Mouse (Mus musculus): ENCODE results near the gene Iqschfp. TPM values are rescaled to one million over a fixed set of nuclear protein-coding genes. Genes with fewer than 3 reads are reported as not detected.
A peak's percentile ranks its signal among the peaks of the same experiment; 100 is the strongest.

The Iqschfp gene
- total and polyA plus RNA-seq, 2 experiments from 2014 or later, result 2.7 to 5.6 TPM

DNA sequence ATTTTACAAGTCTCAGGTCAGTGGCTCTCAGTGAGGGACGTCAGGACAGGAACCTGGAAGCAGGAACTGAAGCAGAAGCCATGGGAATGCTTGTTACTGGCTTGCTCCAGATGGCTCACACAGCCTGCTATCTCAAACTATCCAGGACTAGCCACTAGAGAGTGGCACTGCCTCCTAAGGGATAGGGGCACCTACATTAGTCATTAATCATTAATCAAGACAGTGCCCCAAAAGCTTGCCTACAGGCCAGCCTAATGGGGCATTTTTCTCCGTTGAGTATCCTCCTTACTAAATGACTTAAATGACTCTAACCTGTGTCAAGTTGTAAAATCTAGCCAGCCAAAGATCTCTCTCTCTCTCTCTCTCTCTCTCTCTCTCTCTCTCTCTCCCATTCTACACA lies 486.8 kb downstream of the Iqschfp start:
- ATAC-seq (no peak), DNase-seq (ENCODE audit: low spot score) (no peak)
- no peak overlapping the region for H3K9ac ChIP-seq (replicated peaks; ENCODE audit: low read length)
- H3K4me2 ChIP-seq (ENCODE audit: low read depth, low read length), result no peak overlapping the region
- H3K27me3 ChIP-seq (ENCODE audit: insufficient read depth, low read length), result no peaks in the 10 kb centered on the region
- 78% methylated on average over 2 of the region's 2 CpGs for WGBS
- no peak overlapping the region for H3K4me3 ChIP-seq (ENCODE audit: low read length)
- H3K4me1 ChIP-seq (ENCODE audit: insufficient read depth, low read length), result 0 out of 2 replicates have a peak, but pooled peaks cover 4% of the 10 kb centered on the region
- H3K27ac ChIP-seq, result no peak overlapping the region
- TF ChIP-seq CTCF (IDR thresholded peaks at IDR 0.05; ENCODE audit: low read depth), result no peak
- H3K36me3 ChIP-seq (ENCODE audit: insufficient read depth, low read length), result no peaks in the 10 kb centered on the region
- H3K9me3 ChIP-seq (ENCODE audit: low read length), result no peaks in the 10 kb centered on the region

DNA sequence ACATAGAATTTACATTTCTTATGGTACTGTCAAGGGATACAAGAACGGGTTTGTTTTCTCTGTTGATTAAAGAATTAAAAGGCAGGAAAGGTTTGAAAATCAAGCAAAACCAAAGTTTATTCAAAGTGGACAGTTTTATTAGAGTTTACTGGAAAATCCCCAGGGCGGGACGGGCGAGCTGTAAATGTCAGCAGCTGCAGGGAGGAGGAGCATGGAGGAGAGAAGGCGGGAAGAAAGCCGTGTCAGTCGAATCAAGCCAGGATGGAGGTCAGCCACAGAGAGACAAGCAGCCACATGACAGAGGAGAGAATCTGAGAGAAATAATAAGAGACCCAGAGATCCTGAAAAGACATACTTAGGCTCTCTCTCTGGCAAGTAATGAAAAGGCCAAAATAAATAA lies 487.2 kb downstream of the Iqschfp start:
- H3K4me1 ChIP-seq (ENCODE audit: insufficient read depth, low read length), result 0 out of 2 replicates have a peak, but pooled peaks cover 4% of the 10 kb centered on the region
- H3K27ac ChIP-seq, result no peak overlapping the region
- ATAC-seq, result no peak
- H3K4me3 ChIP-seq (ENCODE audit: low read length), result no peak overlapping the region
- H3K9ac ChIP-seq (replicated peaks; ENCODE audit: low read length), result no peak overlapping the region
- no peak for DNase-seq (ENCODE audit: low spot score)
- no peak for TF ChIP-seq CTCF (IDR thresholded peaks at IDR 0.05; ENCODE audit: low read depth)
- H3K4me2 ChIP-seq (ENCODE audit: low read depth, low read length), result no peak overlapping the region
- no peaks in the 10 kb centered on the region for H3K9me3 ChIP-seq (ENCODE audit: low read length)
- WGBS, result 51% methylated on average over 7 of the region's 7 CpGs
- no peaks in the 10 kb centered on the region for H3K36me3 ChIP-seq (ENCODE audit: insufficient read depth, low read length)
- no peaks in the 10 kb centered on the region for H3K27me3 ChIP-seq (ENCODE audit: insufficient read depth, low read length)

DNA sequence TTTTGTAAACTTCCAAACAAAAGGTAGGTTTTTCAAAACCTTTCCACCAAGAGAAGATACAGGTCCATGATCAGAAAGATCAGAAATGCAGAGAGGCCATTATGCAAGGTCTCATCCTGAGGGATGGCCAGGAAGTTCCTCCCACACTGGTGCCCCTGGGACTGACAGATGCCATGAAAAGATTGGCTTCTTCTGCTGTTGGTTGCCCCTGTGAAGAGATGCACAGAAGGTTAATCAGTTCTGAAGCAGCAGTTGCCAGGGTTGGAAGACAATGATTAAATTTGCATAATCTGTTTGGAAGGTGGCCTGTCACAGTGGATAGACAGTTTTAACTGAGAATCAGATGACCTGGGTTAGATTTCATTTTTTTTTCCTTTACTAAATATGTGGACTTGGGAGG lies 491.6 kb downstream of the Iqschfp start:
- Histone ChIP-seq H3K4me2 (ENCODE audit: low read depth, low read length) (no peak overlapping the region), H3K4me1 (ENCODE audit: insufficient read depth, low read length) (no peaks in the 10 kb centered on the region), H3K27me3 (ENCODE audit: insufficient read depth, low read length) (no peaks in the 10 kb centered on the region), H3K9me3 (ENCODE audit: low read length) (no peaks in the 10 kb centered on the region), H3K36me3 (ENCODE audit: insufficient read depth, low read length) (no peaks in the 10 kb centered on the region), H3K27ac (no peak overlapping the region), H3K9ac (replicated peaks; ENCODE audit: low read length) (no peak overlapping the region), H3K4me3 (ENCODE audit: low read length) (no peak overlapping the region)
- TF ChIP-seq CTCF (IDR thresholded peaks at IDR 0.05; ENCODE audit: low read depth), result no peak
- peak; percentile 83 for ATAC-seq
- peak; percentile 78 for DNase-seq (ENCODE audit: low spot score)

DNA sequence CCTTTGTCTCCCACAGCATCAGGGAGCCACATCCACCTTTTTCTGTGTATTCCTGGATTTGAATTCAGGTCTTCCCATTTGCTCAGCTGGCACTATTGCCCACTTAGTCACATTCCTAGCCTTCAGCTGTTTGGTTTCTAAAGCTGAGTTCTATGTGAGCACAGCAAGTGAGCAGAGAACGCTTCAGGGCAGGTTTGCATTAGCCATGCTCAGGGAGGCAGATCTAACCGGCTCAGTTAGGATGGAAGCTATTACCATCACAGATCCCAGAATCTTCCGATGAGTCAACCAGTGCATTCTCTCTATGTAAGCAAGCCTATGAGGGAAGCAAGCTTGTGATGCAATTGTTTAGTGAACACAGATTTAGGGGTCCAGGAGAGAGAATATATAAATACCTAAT lies 493.5 kb downstream of the Iqschfp start:
- Histone ChIP-seq H3K4me3 (ENCODE audit: low read length) (no peak overlapping the region), H3K4me2 (ENCODE audit: low read depth, low read length) (no peak overlapping the region), H3K36me3 (ENCODE audit: insufficient read depth, low read length) (no peaks in the 10 kb centered on the region), H3K9me3 (ENCODE audit: low read length) (no peaks in the 10 kb centered on the region), H3K27me3 (ENCODE audit: insufficient read depth, low read length) (no peaks in the 10 kb centered on the region), H3K4me1 (ENCODE audit: insufficient read depth, low read length) (no peaks in the 10 kb centered on the region), H3K9ac (replicated peaks; ENCODE audit: low read length) (no peak overlapping the region), H3K27ac (no peak overlapping the region)
- ATAC-seq, result no peak
- no peak for TF ChIP-seq CTCF (IDR thresholded peaks at IDR 0.05; ENCODE audit: low read depth)
- no peak for DNase-seq (ENCODE audit: low spot score)
- 64% methylated on average over 3 of the region's 3 CpGs for WGBS

GRCm38 (mm10) chr3:68388023-68388422 lies 496.0 kb downstream of the Iqschfp start:
- no peak for ATAC-seq
- no peak overlapping the region for H3K4me3 ChIP-seq (ENCODE audit: low read length)
- H3K27ac ChIP-seq, result no peak overlapping the region
- no peak overlapping the region for H3K4me2 ChIP-seq (ENCODE audit: low read depth, low read length)
- H3K36me3 ChIP-seq (ENCODE audit: insufficient read depth, low read length), result no peaks in the 10 kb centered on the region
- WGBS, result 90% methylated on average over 3 of the region's 3 CpGs
- DNase-seq (ENCODE audit: low spot score), result no peak
- no peak for TF ChIP-seq CTCF (IDR thresholded peaks at IDR 0.05; ENCODE audit: low read depth)
- H3K27me3 ChIP-seq (ENCODE audit: insufficient read depth, low read length), result no peaks in the 10 kb centered on the region
- H3K4me1 ChIP-seq (ENCODE audit: insufficient read depth, low read length), result no peaks in the 10 kb centered on the region
- H3K9me3 ChIP-seq (ENCODE audit: low read length), result no peaks in the 10 kb centered on the region
- H3K9ac ChIP-seq (replicated peaks; ENCODE audit: low read length), result no peak overlapping the region

DNA sequence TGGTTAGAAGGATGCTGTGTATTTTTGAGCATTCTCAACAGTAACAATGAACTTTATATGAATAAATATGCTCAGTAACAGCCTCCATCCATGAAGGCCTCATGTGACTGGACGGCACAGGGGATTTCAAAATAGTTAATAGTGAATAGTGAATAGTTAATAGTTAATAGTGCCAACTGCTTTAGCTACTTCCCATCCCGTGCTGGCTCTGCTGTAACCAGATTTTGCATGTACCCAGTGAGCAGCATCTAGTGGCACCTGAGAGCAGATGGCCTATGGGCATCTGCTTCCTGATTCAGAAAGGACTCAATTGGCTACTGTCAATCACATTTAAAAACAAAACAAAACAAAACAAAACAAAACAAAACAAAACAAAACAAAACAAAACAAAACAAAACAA lies 501.5 kb downstream of the Iqschfp start:
- Histone ChIP-seq H3K4me1 (ENCODE audit: insufficient read depth, low read length) (no peaks in the 10 kb centered on the region), H3K36me3 (ENCODE audit: insufficient read depth, low read length) (no peaks in the 10 kb centered on the region), H3K4me3 (ENCODE audit: low read length) (no peak overlapping the region), H3K4me2 (ENCODE audit: low read depth, low read length) (no peak overlapping the region), H3K9me3 (ENCODE audit: low read length) (no peaks in the 10 kb centered on the region), H3K27me3 (ENCODE audit: insufficient read depth, low read length) (no peaks in the 10 kb centered on the region), H3K27ac (no peak overlapping the region), H3K9ac (replicated peaks; ENCODE audit: low read length) (no peak overlapping the region)
- DNase-seq (ENCODE audit: low spot score) (no peak), ATAC-seq (no peak)
- 58% methylated on average over 2 of the region's 2 CpGs for WGBS
- no peak for TF ChIP-seq CTCF (IDR thresholded peaks at IDR 0.05; ENCODE audit: low read depth)

DNA sequence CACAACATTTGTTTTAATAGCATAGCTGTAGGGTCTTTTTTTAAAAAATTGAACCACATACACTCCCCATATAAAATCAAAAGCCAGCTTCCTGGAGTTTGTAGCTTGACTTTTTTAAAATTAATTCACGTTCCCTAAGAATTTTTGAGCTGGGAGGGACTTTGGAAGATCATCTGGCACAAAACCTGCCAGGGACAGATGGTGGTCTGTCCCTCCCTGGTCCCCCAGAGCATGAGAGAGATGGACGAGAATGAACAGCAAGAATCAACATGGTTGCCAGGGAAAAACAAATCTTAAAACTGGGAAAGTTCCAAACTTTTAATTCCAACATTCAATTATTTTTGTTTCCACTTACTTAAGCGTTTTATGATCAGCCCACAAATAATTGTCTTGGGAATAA lies 506.7 kb downstream of the Iqschfp start:
- DNase-seq (ENCODE audit: low spot score) (peak; percentile 35), ATAC-seq (no peak)
- no peak overlapping the region for H3K4me2 ChIP-seq (ENCODE audit: low read depth, low read length)
- H3K9ac ChIP-seq (replicated peaks; ENCODE audit: low read length), result no peak overlapping the region
- no peak overlapping the region for H3K4me3 ChIP-seq (ENCODE audit: low read length)
- H3K27ac ChIP-seq, result no peak overlapping the region
- no peaks in the 10 kb centered on the region for H3K9me3 ChIP-seq (ENCODE audit: low read length)
- WGBS, result 44% methylated on average over 3 of the region's 3 CpGs
- peaks cover 2% of the 10 kb centered on the region for H3K4me1 ChIP-seq (ENCODE audit: insufficient read depth, low read length)
- no peaks in the 10 kb centered on the region for H3K36me3 ChIP-seq (ENCODE audit: insufficient read depth, low read length)
- H3K27me3 ChIP-seq (ENCODE audit: insufficient read depth, low read length), result no peaks in the 10 kb centered on the region
- TF ChIP-seq CTCF (IDR thresholded peaks at IDR 0.05; ENCODE audit: low read depth), result no peak
